ENCODE assay signal across 7 mouse cellular contexts in genomic region chr12:5142776-5143175, GRCm38 (mm10).
A peak's percentile ranks its signal among the peaks of the same experiment; 100 is the strongest.
DNase-seq lines count a peak whose midpoint lies in the region; ATAC-seq and TF ChIP-seq lines count a peak whose summit lies in the region.

No protein-coding gene starts in this region.

- peak; percentile 94 for TF ChIP-seq CTCF in gastrocnemius, adult 2 months (IDR thresholded peaks at IDR 0.05)
- TF ChIP-seq CTCF in intestine, postnatal 0 days (IDR thresholded peaks at IDR 0.05; ENCODE audit: low read depth), result peak; percentile 88
- peak; percentile 55; the same call in 1 of the 2 replicates for TF ChIP-seq CTCF in testis, adult 2 months (IDR thresholded peaks at IDR 0.05; ENCODE audit: control insufficient read depth, insufficient read depth, insufficient replicate concordance, low read depth, low read length)

- H3K4me2 ChIP-seq in intestine, postnatal 0 days (replicated peaks; ENCODE audit: low read depth), result no peak overlapping the region
- H3K4me2 ChIP-seq in midbrain, embryonic 14.5 days (ENCODE audit: low read length), result no peak overlapping the region

- 0 out of 2 replicates have a peak overlapping the region, but pooled peaks have one; percentile 24 for H3K27ac ChIP-seq in gastrocnemius, adult 2 months
- H3K27ac ChIP-seq in intestine, postnatal 0 days (ENCODE audit: low read depth, low read length), result no peak overlapping the region
- H3K27ac ChIP-seq in midbrain, embryonic 14.5 days (replicated peaks; ENCODE audit: low read depth, low read length), result no peak overlapping the region
- no peak overlapping the region for H3K27ac ChIP-seq in testis, adult 2 months (ENCODE audit: control insufficient read depth, insufficient read depth, low read depth, low read length)

- intact Hi-C loops in gastrocnemius, adult 2 months (cut with DNase I), result loop anchor here (2.0 to 5.0 kb wide), 4 partner anchors 105 to 308 kb away; no protein-coding TSS in a partner anchor
- intact Hi-C loops in left cerebral cortex, postnatal 14 days (cut with DNase I), result loop anchor here (5.0 to 10.0 kb wide), 2 partner anchors 85 to 232 kb away; partner anchors contain the start of gene Klhl29

- no peaks in the 10 kb centered on the region for H3K4me1 ChIP-seq in intestine, postnatal 0 days (replicated peaks; ENCODE audit: control insufficient read depth, insufficient read depth, low read length)
- H3K4me1 ChIP-seq in midbrain, embryonic 14.5 days (ENCODE audit: control insufficient read depth, insufficient read depth, low read length), result peaks cover 12% of the 10 kb centered on the region
- H3K4me1 ChIP-seq in testis, adult 2 months (ENCODE audit: control insufficient read depth, insufficient read depth, low read length), result peaks cover 2% of the 10 kb centered on the region; the same call in 1 of the 2 replicates

- peak; percentile 93 for DNase-seq in adrenal gland, postnatal 10 days
- peak; percentile 82 to 94 for DNase-seq in cerebellum, postnatal 4 days (ENCODE audit: low spot score in 2 of 2)
- peak; percentile 89 for DNase-seq in gastrocnemius, adult 2 months
- peak; percentile 92 to 95 for DNase-seq in left cerebral cortex, postnatal 14 days (ENCODE audit: low spot score in 2 of 2)
- DNase-seq in midbrain, embryonic 14.5 days, result peak; percentile 89

- no peaks in the 10 kb centered on the region for H3K27me3 ChIP-seq in intestine, postnatal 0 days (replicated peaks; ENCODE audit: control insufficient read depth, insufficient read depth, low read length)
- H3K27me3 ChIP-seq in midbrain, embryonic 14.5 days (ENCODE audit: control insufficient read depth, insufficient read depth, low read length), result no peaks in the 10 kb centered on the region
- no peaks in the 10 kb centered on the region for H3K27me3 ChIP-seq in testis, adult 2 months (ENCODE audit: control insufficient read depth, insufficient read depth, low read length)

- 29% methylated on average over 3 of the region's 3 CpGs for WGBS in intestine, postnatal 0 days
- WGBS in midbrain, embryonic 14.5 days, result 9% methylated on average over 3 of the region's 3 CpGs

- no peak overlapping the region for H3K9ac ChIP-seq in intestine, postnatal 0 days (ENCODE audit: low read depth, low read length)
- no peak overlapping the region for H3K9ac ChIP-seq in midbrain, embryonic 14.5 days (replicated peaks; ENCODE audit: low read length)

- no peak for TF ChIP-seq POLR2A in testis, adult 2 months (IDR thresholded peaks at IDR 0.05; ENCODE audit: control insufficient read depth, low read depth, low read length)

- no peaks in the 10 kb centered on the region for H3K9me3 ChIP-seq in intestine, postnatal 0 days (ENCODE audit: control insufficient read depth)
- no peaks in the 10 kb centered on the region for H3K9me3 ChIP-seq in midbrain, embryonic 14.5 days (ENCODE audit: control insufficient read depth, low read length)

- H3K36me3 ChIP-seq in intestine, postnatal 0 days (ENCODE audit: control insufficient read depth, insufficient read depth), result no peaks in the 10 kb centered on the region
- H3K36me3 ChIP-seq in midbrain, embryonic 14.5 days (ENCODE audit: control insufficient read depth, insufficient read depth, low read length), result peaks cover 10% of the 10 kb centered on the region
- no peaks in the 10 kb centered on the region for H3K36me3 ChIP-seq in testis, adult 2 months (ENCODE audit: control insufficient read depth, insufficient read depth, low read length)

- ATAC-seq in intestine, postnatal 0 days, result peak; percentile 38; the same call in 1 of the 2 replicates
- ATAC-seq in midbrain, embryonic 14.5 days (ENCODE audit: low FRiP score, low TSS enrichment), result peak; percentile 59; the same call in 1 of the 2 replicates

- H3K4me3 ChIP-seq in gastrocnemius, adult 2 months, result no peak overlapping the region
- no peak overlapping the region for H3K4me3 ChIP-seq in intestine, postnatal 0 days (ENCODE audit: low read depth, low read length)
- H3K4me3 ChIP-seq in midbrain, embryonic 14.5 days (replicated peaks; ENCODE audit: low read depth, low read length), result no peak overlapping the region
- H3K4me3 ChIP-seq in testis, adult 2 months (ENCODE audit: control insufficient read depth, low read depth, low read length), result no peak overlapping the region
